Mouse (Mus musculus) embryo, embryonic 11 days (tissue): ENCODE data around the gene Coro2a.

Experiments
- DNase-seq: peaks from one replicate; pipeline ENCODE4 v3.0.0-alpha.2; 2015

Coro2a gene

GRCm38 (mm10) chr4:46520491-46520890 lies 81.5 kb downstream of the Coro2a start:
- DNase-seq, result no peak

- DNase-seq, result peak; percentile 78
Measured at GRCm38 (mm10) chr4:46507736-46508460, 94.1 kb downstream of the Coro2a start.

- DNase-seq, result peak; percentile 98
Measured at GRCm38 (mm10) chr4:46506801-46507610, 95.0 kb downstream of the Coro2a start.

- no peak for DNase-seq
Measured at GRCm38 (mm10) chr4:46505361-46506057, 96.5 kb downstream of the Coro2a start.

GRCm38 (mm10) chr4:46503881-46504280 lies 98.1 kb downstream of the Coro2a start:
- no peak for DNase-seq

GRCm38 (mm10) chr4:46502606-46503502 lies 99.1 kb downstream of the Coro2a start:
- peak; percentile 27 for DNase-seq

- DNase-seq, result peak; percentile 54
Measured at GRCm38 (mm10) chr4:46498976-46499375, 103.0 kb downstream of the Coro2a start.

GRCm38 (mm10) chr4:46498511-46498910 lies 103.5 kb downstream of the Coro2a start:
- peak; percentile 26 for DNase-seq

- DNase-seq, result peak; percentile 64
Measured at GRCm38 (mm10) chr4:46497286-46497892, 104.6 kb downstream of the Coro2a start.

- no peak for DNase-seq
Measured at GRCm38 (mm10) chr4:46495543-46495942, 106.5 kb downstream of the Coro2a start.

- no peak for DNase-seq
Measured at GRCm38 (mm10) chr4:46493071-46493470, 108.9 kb downstream of the Coro2a start.

- peak; percentile 96 for DNase-seq
Measured at GRCm38 (mm10) chr4:46489028-46489925, 112.7 kb downstream of the Coro2a start, which contains the start of gene Nans. Gene Nans (plus strand): TSS chr4:46489248.

- DNase-seq, result no peak
Measured at GRCm38 (mm10) chr4:46487348-46487747, 114.7 kb downstream of the Coro2a start.
